Mouse (Mus musculus) midbrain, embryonic 10.5 days (tissue): Measurements from ENCODE around the gene Tom1l2. TPM values are rescaled to one million over a fixed set of nuclear protein-coding genes. Genes with fewer than 3 reads are reported as not detected.
A peak's percentile ranks its signal among the peaks of the same experiment; 100 is the strongest.

Source experiments
- DNase-seq: peaks from one replicate; pipeline ENCODE4 v3.0.0-alpha.2; 2017; ENCODE audit warnings: low spot score
- H3K27ac ChIP-seq: fragments of 300-500 bp; sonication (generic); replicated peaks from 2 replicates; pipeline ENCODE4 v1.5.1; 2016; ENCODE audit warnings: mild to moderate bottlenecking
- H3K27me3 ChIP-seq: fragments of 300-500 bp; sonication (generic); 2 replicates; pipeline ENCODE4 v1.6.1; 2016; ENCODE audit warnings: low read depth, mild to moderate bottlenecking; ENCODE audit not compliant: poor library complexity, severe bottlenecking
- H3K36me3 ChIP-seq: fragments of 300-500 bp; sonication (generic); 2 replicates; pipeline ENCODE4 v1.6.1; 2016; ENCODE audit warnings: mild to moderate bottlenecking, moderate library complexity
- H3K4me1 ChIP-seq: fragments of 300-500 bp; sonication (generic); 2 replicates; pipeline ENCODE4 v1.6.1; 2016
- H3K4me3 ChIP-seq: fragments of 300-500 bp; sonication (generic); 2 replicates; pipeline ENCODE4 v1.5.1; 2016; ENCODE audit warnings: mild to moderate bottlenecking, moderate library complexity
- H3K9me3 ChIP-seq: fragments of 300-500 bp; sonication (generic); replicated peaks from 2 replicates; pipeline ENCODE4 v1.6.1; 2016; ENCODE audit warnings: mild to moderate bottlenecking
- WGBS: fragments of 180-500 bp; shearing (Covaris S2); methylation state at CpG from one replicate; pipeline ENCODE4 v1.1.7; 2016; 5-methylcytosine and 5-hydroxymethylcytosine counted together
- microRNA-seq: library from miRNA; unstranded; fragments of <30 nt; microRNA quantifications from one replicate; pipeline ENCODE4, GENCODE M21; 2017
- polyA plus RNA-seq: library from polyadenylated mRNA; unstranded; fragments of >200 nt; fragmentation: Nextera tagmentation; extraction: Ambion mirVana; gene quantifications from 2 replicates; pipeline ENCODE4 v1.2.1, GENCODE M21; 2016

Tom1l2 gene
- polyA plus RNA-seq, 1 experiment from 2014 or later = 17.6 TPM

- H3K4me1 ChIP-seq = peaks cover 71% of the 10 kb centered on the region
- WGBS = 55% methylated on average over 22 of the region's 22 CpGs
- peaks cover 60% of the 10 kb centered on the region for H3K36me3 ChIP-seq
These were observed 168.1 kb downstream of the Tom1l2 start for GRCm38 (mm10) chr11:60184346-60185325.

GRCm38 (mm10) chr11:60182741-60183140, 170.0 kb downstream of the Tom1l2 start:
- H3K27ac ChIP-seq = peak overlapping the region; percentile 75

More at GRCm38 (mm10) chr11:60184346-60185325, 168.1 kb downstream of the Tom1l2 start:
- Histone ChIP-seq H3K27me3 (no peaks in the 10 kb centered on the region), H3K4me3 (0 out of 2 replicates have a peak overlapping the region, but pooled peaks have one; percentile 2), H3K27ac (peak overlapping the region; percentile 75; the same call in 1 of the 2 replicates), H3K9me3 (no peaks in the 10 kb centered on the region)
- no peak for DNase-seq

GRCm38 (mm10) chr11:60182116-60182670, 170.5 kb downstream of the Tom1l2 start:
- peaks cover 41% of the 10 kb centered on the region for H3K36me3 ChIP-seq
- WGBS = 91% methylated on average over 12 of the region's 12 CpGs
- no peak for DNase-seq
- H3K27me3 ChIP-seq = peaks cover 8% of the 10 kb centered on the region
- H3K27ac ChIP-seq = 0 out of 2 replicates have a peak overlapping the region, but pooled peaks have one; percentile 46
- H3K4me3 ChIP-seq = no peak overlapping the region
- peaks cover 82% of the 10 kb centered on the region for H3K4me1 ChIP-seq
- no peaks in the 10 kb centered on the region for H3K9me3 ChIP-seq

More at GRCm38 (mm10) chr11:60182741-60183140, 170.0 kb downstream of the Tom1l2 start:
- DNase-seq = no peak
- Histone ChIP-seq H3K4me1 (peaks cover 79% of the 10 kb centered on the region), H3K4me3 (no peak overlapping the region), H3K27me3 (peaks cover 7% of the 10 kb centered on the region), H3K36me3 (peaks cover 47% of the 10 kb centered on the region), H3K9me3 (no peaks in the 10 kb centered on the region)
- WGBS = 70% methylated on average over 2 of the region's 2 CpGs

- Histone ChIP-seq H3K27me3 (peaks cover 18% of the 10 kb centered on the region), H3K4me1 (peaks cover 91% of the 10 kb centered on the region), H3K27ac (no peak overlapping the region; the same call in 1 of the 2 replicates), H3K36me3 (peaks cover 18% of the 10 kb centered on the region), H3K9me3 (no peaks in the 10 kb centered on the region), H3K4me3 (no peak overlapping the region)
- DNase-seq = no peak
These were observed 174.2 kb downstream of the Tom1l2 start for GRCm38 (mm10) chr11:60178506-60178905.

- no peaks in the 10 kb centered on the region for H3K9me3 ChIP-seq
- H3K36me3 ChIP-seq = peaks cover 23% of the 10 kb centered on the region
- DNase-seq = no peak
- H3K27me3 ChIP-seq = peaks cover 23% of the 10 kb centered on the region
- H3K4me3 ChIP-seq = peak overlapping the region; percentile 79; the same call in 1 of the 2 replicates
- WGBS = 58% methylated on average over 6 of the region's 6 CpGs
- H3K4me1 ChIP-seq = peaks cover 91% of the 10 kb centered on the region
- H3K27ac ChIP-seq = peak overlapping the region; percentile 90; the same call in 1 of the 2 replicates
These were observed 174.7 kb downstream of the Tom1l2 start for GRCm38 (mm10) chr11:60178005-60178404.

GRCm38 (mm10) chr11:60176975-60177657, 175.6 kb downstream of the Tom1l2 start:
- H3K36me3 ChIP-seq = peaks cover 24% of the 10 kb centered on the region
- peaks cover 25% of the 10 kb centered on the region for H3K27me3 ChIP-seq
- DNase-seq = peak; percentile 57
- WGBS = under 1% methylated on average over 42 of the region's 42 CpGs
- no peaks in the 10 kb centered on the region for H3K9me3 ChIP-seq
- peak overlapping the region; percentile 90 for H3K27ac ChIP-seq
- H3K4me3 ChIP-seq = peak overlapping the region; percentile 79
- peaks cover 90% of the 10 kb centered on the region for H3K4me1 ChIP-seq

Small RNA genes lying within 50 kb of the gene (microRNA-seq; reads per million reads assigned to microRNA genes)
- gene Gm27711 (not detected), gene Mir6921 (not detected), gene Mir6922 (1.2 reads per million)

Other genes starting within 250 kb of the Tom1l2 start
- 23.4 and 23.9 TPM in 2 replicates for gene Rai1, start 247.9 kb downstream of the Tom1l2 start, polyA plus RNA-seq
- 47.0 and 51.0 TPM in 2 replicates for gene Srebf1, start 130.3 kb downstream of the Tom1l2 start, polyA plus RNA-seq
- gene Drc3, start 424 bp upstream of the Tom1l2 start, polyA plus RNA-seq = 1.7 and 1.8 TPM in 2 replicates
- gene Gid4, start 64.2 kb upstream of the Tom1l2 start, polyA plus RNA-seq = 31.7 and 32.5 TPM in 2 replicates
- gene Atpaf2, start 65.6 kb upstream of the Tom1l2 start, polyA plus RNA-seq = 51.8 and 52.1 TPM in 2 replicates
- 129 and 131 TPM in 2 replicates for gene Drg2, start 101.7 kb upstream of the Tom1l2 start, polyA plus RNA-seq
- 0.04 and 0.05 TPM in 2 replicates for gene Myo15, start 116.4 kb upstream of the Tom1l2 start, polyA plus RNA-seq
- gene Alkbh5, start 183.5 kb upstream of the Tom1l2 start, polyA plus RNA-seq = 34.4 TPM in 2 replicates